Mouse (Mus musculus) 3T3-L1 (cell line): ENCODE measurements around the gene Psg16.
A peak's percentile ranks its signal among the peaks of the same experiment; 100 is the strongest.

Experiments
- DNase-seq: peaks from one replicate; pipeline ENCODE4 v3.0.0-alpha.2; 2015; ENCODE audit warnings: low read depth, low spot score

Psg16 gene

GRCm38 (mm10) chr7:17073904-17074615 is at the start of gene Psg16:
TSS of gene Psg16 (plus strand) at chr7:17074040.
- peak; percentile 68 for DNase-seq

GRCm38 (mm10) chr7:17024141-17024540 is 49.7 kb upstream of the Psg16 start:
- DNase-seq, result no peak

- DNase-seq, result no peak
These were observed 48.9 kb upstream of the Psg16 start for GRCm38 (mm10) chr7:17024814-17025504.

GRCm38 (mm10) chr7:17025505-17025894 is 48.3 kb upstream of the Psg16 start:
- no peak for DNase-seq

- no peak for DNase-seq
These were observed 47.8 kb upstream of the Psg16 start for GRCm38 (mm10) chr7:17025896-17026622.

- DNase-seq, result peak; percentile 88
These were observed 46.9 kb upstream of the Psg16 start for GRCm38 (mm10) chr7:17026710-17027587.

GRCm38 (mm10) chr7:17027588-17028343 is 46.1 kb upstream of the Psg16 start, which contains the start of gene Ppp5c:
TSS of gene Ppp5c (minus strand) at chr7:17027924.
- DNase-seq, result peak; percentile 80

- no peak for DNase-seq
These were observed 44.9 kb upstream of the Psg16 start for GRCm38 (mm10) chr7:17028923-17029322.

GRCm38 (mm10) chr7:17030239-17030638 is 43.6 kb upstream of the Psg16 start:
- no peak for DNase-seq

GRCm38 (mm10) chr7:17038018-17038695 is 35.7 kb upstream of the Psg16 start:
- DNase-seq, result no peak

GRCm38 (mm10) chr7:17039373-17039772 is 34.5 kb upstream of the Psg16 start:
- DNase-seq, result no peak

- no peak for DNase-seq
These were observed 28.1 kb upstream of the Psg16 start for GRCm38 (mm10) chr7:17045743-17046142.

GRCm38 (mm10) chr7:17047041-17047682 is 26.7 kb upstream of the Psg16 start:
- DNase-seq, result no peak

- DNase-seq, result no peak
These were observed 25.2 kb upstream of the Psg16 start for GRCm38 (mm10) chr7:17048431-17049190.

GRCm38 (mm10) chr7:17050491-17050890 is 23.3 kb upstream of the Psg16 start:
- no peak for DNase-seq

GRCm38 (mm10) chr7:17050933-17051594 is 22.8 kb upstream of the Psg16 start:
- DNase-seq, result peak; percentile 54

- DNase-seq, result no peak
These were observed 19.4 kb upstream of the Psg16 start for GRCm38 (mm10) chr7:17054325-17054989.
